Mouse (Mus musculus) colon, adult 2 months (tissue): Measurements from ENCODE around the gene Sell. TPM values are rescaled to one million over a fixed set of nuclear protein-coding genes. Genes with fewer than 3 reads are reported as not detected.

ENCODE experiments used
- polyA plus RNA-seq: library from polyadenylated mRNA; depleted of rRNA; stranded (reverse); fragments of >200 nt; gene quantifications from 2 replicates; pipeline ENCODE4 v1.2.3, GENCODE M21; 2012; rRNA removed

Sell gene
- 0.33 and 1.4 TPM in 2 replicates for polyA plus RNA-seq

GRCm38 (mm10) chr1:164061925-164062324 is at the start of gene Sell:
Gene Sell, plus strand, starts transcription at chr1:164061982.

GRCm38 (mm10) chr1:164047934-164048333 is 13.8 kb upstream of the Sell start, which contains the start of gene Sele:
Gene Sele, plus strand, starts transcription at chr1:164048234.

GRCm38 (mm10) chr1:164114947-164115493 is 53.2 kb downstream of the Sell start, which contains the start of gene Selp:
Gene Selp, plus strand, starts transcription at chr1:164115264.

Other genes with a start within 250 kb of the Sell start
- 7.4 and 7.9 TPM in 2 replicates for gene Scyl3, start 132.9 kb upstream of the Sell start, polyA plus RNA-seq
- gene BC055324, start 67.2 kb upstream of the Sell start, polyA plus RNA-seq, result 0.69 and 0.78 TPM in 2 replicates
- gene Mettl18, start 67.1 kb upstream of the Sell start, polyA plus RNA-seq, result 0.16 and 0.51 TPM in 2 replicates
- 0.05 TPM in 2 replicates for gene Sele, start 13.7 kb upstream of the Sell start, polyA plus RNA-seq
- 0.65 and 3.2 TPM in 2 replicates for gene Selp, start 53.3 kb downstream of the Sell start, polyA plus RNA-seq
- 0.13 and 0.21 TPM in 2 replicates for gene F5, start 89.9 kb downstream of the Sell start, polyA plus RNA-seq
- 7.3 and 10.0 TPM in 2 replicates for gene Slc19a2, start 187.1 kb downstream of the Sell start, polyA plus RNA-seq
- gene Ccdc181, start 213.6 kb downstream of the Sell start, polyA plus RNA-seq, result 1.3 and 1.6 TPM in 2 replicates
- 4.5 and 4.7 TPM in 2 replicates for gene Nme7, start 242.1 kb downstream of the Sell start, polyA plus RNA-seq
- gene Blzf1, start 245.5 kb downstream of the Sell start, polyA plus RNA-seq, result 1.6 and 2.0 TPM in 2 replicates